Mouse (Mus musculus): ENCODE data around the gene Ang5. TPM values are rescaled to one million over a fixed set of nuclear protein-coding genes. Genes with fewer than 3 reads are reported as not detected.
"Not testable (repeated sequence)": the region's sequence is repeated elsewhere in the genome, so short reads cannot be mapped to it uniquely, and the experiment has no call there.

The Ang5 gene
- polyA plus RNA-seq, 1 experiment = not detected

- H3K27ac ChIP-seq (ENCODE audit: insufficient read depth, low read length) = no peak overlapping the region
- no peak overlapping the region for H3K4me3 ChIP-seq (ENCODE audit: insufficient read depth, low read length)
- no peak for TF ChIP-seq POLR2A (IDR thresholded peaks at IDR 0.05; ENCODE audit: low read depth, low read length)
- TF ChIP-seq CTCF (IDR thresholded peaks at IDR 0.05; ENCODE audit: borderline replicate concordance, insufficient read depth, low read length) = no peak
- H3K4me1 ChIP-seq (ENCODE audit: control insufficient read depth, insufficient read depth, low read length) = no peaks in the 10 kb centered on the region
These were observed 29.3 kb downstream of the Ang5 start for GRCm38 (mm10) chr14:43986147-43986546.

- not testable (repeated sequence) for H3K27ac ChIP-seq (ENCODE audit: insufficient read depth, low read length); H3K4me1 ChIP-seq (ENCODE audit: control insufficient read depth, insufficient read depth, low read length); H3K4me3 ChIP-seq (ENCODE audit: insufficient read depth, low read length)
- peak; percentile 39; the same call in 1 of the 2 replicates for TF ChIP-seq CTCF (IDR thresholded peaks at IDR 0.05; ENCODE audit: borderline replicate concordance, insufficient read depth, low read length)
These were observed 30.5 kb downstream of the Ang5 start for GRCm38 (mm10) chr14:43987404-43987803.

GRCm38 (mm10) chr14:43998455-43999000 is 41.7 kb downstream of the Ang5 start:
- H3K4me1 ChIP-seq (ENCODE audit: control insufficient read depth, insufficient read depth, low read length); H3K4me3 ChIP-seq (ENCODE audit: insufficient read depth, low read length); H3K27ac ChIP-seq (ENCODE audit: insufficient read depth, low read length): not testable (repeated sequence)

GRCm38 (mm10) chr14:44001600-44001999 is 44.7 kb downstream of the Ang5 start:
- H3K4me1 ChIP-seq (ENCODE audit: control insufficient read depth, insufficient read depth, low read length) = no peaks in the 10 kb centered on the region
- TF ChIP-seq POLR2A (IDR thresholded peaks at IDR 0.05; ENCODE audit: low read depth, low read length) (no peak), CTCF (IDR thresholded peaks at IDR 0.05; ENCODE audit: borderline replicate concordance, insufficient read depth, low read length) (no peak)
- H3K4me3 ChIP-seq (ENCODE audit: insufficient read depth, low read length) = no peak overlapping the region
- H3K27ac ChIP-seq (ENCODE audit: insufficient read depth, low read length) = no peak overlapping the region

- TF ChIP-seq POLR2A (IDR thresholded peaks at IDR 0.05; ENCODE audit: low read depth, low read length) = no peak
- TF ChIP-seq CTCF (IDR thresholded peaks at IDR 0.05; ENCODE audit: borderline replicate concordance, insufficient read depth, low read length) = no peak
- no peak within 1 kb of the TSS for H3K27ac ChIP-seq (ENCODE audit: insufficient read depth, low read length)
- no peak within 1 kb of the TSS for H3K4me3 ChIP-seq (ENCODE audit: insufficient read depth, low read length)
- H3K4me1 ChIP-seq (ENCODE audit: control insufficient read depth, insufficient read depth, low read length) = no peaks in the 10 kb centered on the region
These were observed 45.3 kb downstream of the Ang5 start, which contains the start of gene Ang6 for GRCm38 (mm10) chr14:44002169-44002568. Gene Ang6 (minus strand): TSS chr14:44002269.

GRCm38 (mm10) chr14:44008021-44008420 is 51.2 kb downstream of the Ang5 start:
- H3K4me3 ChIP-seq (ENCODE audit: insufficient read depth, low read length); H3K4me1 ChIP-seq (ENCODE audit: control insufficient read depth, insufficient read depth, low read length); H3K27ac ChIP-seq (ENCODE audit: insufficient read depth, low read length): not testable (repeated sequence)

GRCm38 (mm10) chr14:44009686-44010085 is 52.8 kb downstream of the Ang5 start:
- not testable (repeated sequence) for H3K27ac ChIP-seq (ENCODE audit: insufficient read depth, low read length); H3K4me3 ChIP-seq (ENCODE audit: insufficient read depth, low read length); H3K4me1 ChIP-seq (ENCODE audit: control insufficient read depth, insufficient read depth, low read length)

Other genes starting within 250 kb of the Ang5 start
- gene Gm16506, start 229.6 kb upstream of the Ang5 start, polyA plus RNA-seq (2011; ENCODE audit: insufficient read length, low read depth, missing spikeins) = not detected in 2 replicates
- gene Gm6526, start 209.2 kb upstream of the Ang5 start, polyA plus RNA-seq (2011; ENCODE audit: insufficient read length, low read depth, missing spikeins) = not detected in 2 replicates
- gene Gm8180, start 172.3 kb upstream of the Ang5 start, polyA plus RNA-seq (2011; ENCODE audit: insufficient read length, low read depth, missing spikeins) = not detected in 2 replicates
- gene Ear1, start 81.6 kb upstream of the Ang5 start, polyA plus RNA-seq (2011; ENCODE audit: insufficient read length, low read depth, missing spikeins) = not detected in 2 replicates
- not detected in 2 replicates for gene Ear10, start 33.5 kb upstream of the Ang5 start, polyA plus RNA-seq (2011; ENCODE audit: insufficient read length, low read depth, missing spikeins)
- 2.7 and 3.4 TPM in 2 replicates for gene Gm8113, start 31.7 kb upstream of the Ang5 start, polyA plus RNA-seq (2011; ENCODE audit: insufficient read length, low read depth, missing spikeins)
- not detected in 2 replicates for gene Ang6, start 45.2 kb downstream of the Ang5 start, polyA plus RNA-seq (2011; ENCODE audit: insufficient read length, low read depth, missing spikeins)
- gene Ear2, start 145.6 kb downstream of the Ang5 start, polyA plus RNA-seq (2011; ENCODE audit: insufficient read length, low read depth, missing spikeins) = not detected in 2 replicates
- gene Gm3327, start 166.8 kb downstream of the Ang5 start, polyA plus RNA-seq (2011; ENCODE audit: insufficient read length, low read depth, missing spikeins) = not detected in 2 replicates
- not detected in 2 replicates for gene Gm8212, start 240.6 kb downstream of the Ang5 start, polyA plus RNA-seq (2011; ENCODE audit: insufficient read length, low read depth, missing spikeins)

All from embryonic fibroblast, embryonic 13.5 days (primary cell).